Comparison of ENCODE assay signal across 12 mouse cellular contexts in genomic region chr16:42152640-42153039, GRCm38 (mm10).
DNase-seq lines count a peak whose midpoint lies in the region; ATAC-seq lines count a peak whose summit lies in the region.
"Had no signal": no experiment of that assay in that cellular context is flagged by ENCODE, and none has a peak within 500 bp of the region (broad histone marks: within the 10 kb centered on the region; RNA-seq: fewer than 3 reads in every experiment).

No protein-coding gene starts in this region.

- intact Hi-C loops in gastrocnemius, postnatal 14 days (cut with DNase I; ENCODE audit: low total_unique reads): no loop called here

- H3K9ac ChIP-seq in limb, embryonic 13.5 days: no peak overlapping the region
- H3K9ac ChIP-seq in liver, embryonic 12.5 days: no peak overlapping the region
- H3K9ac ChIP-seq: midbrain, embryonic 15.5 days had no signal

- peak overlapping the region; percentile 17 for H3K4me2 ChIP-seq in limb, embryonic 13.5 days (replicated peaks)
- H3K4me2 ChIP-seq in liver, embryonic 12.5 days: no peak overlapping the region
- H3K4me2 ChIP-seq: midbrain, embryonic 15.5 days had no signal

- no peaks in the 10 kb centered on the region for H3K9me3 ChIP-seq in limb, embryonic 13.5 days
- no peaks in the 10 kb centered on the region for H3K9me3 ChIP-seq in limb, embryonic 10.5 days (replicated peaks)
- H3K9me3 ChIP-seq in liver, embryonic 12.5 days (replicated peaks): no peaks in the 10 kb centered on the region
- H3K9me3 ChIP-seq: midbrain, embryonic 15.5 days had no signal

- WGBS in limb, embryonic 13.5 days: 44% methylated on average over 8 of the region's 8 CpGs
- WGBS in limb, embryonic 10.5 days: 57% methylated on average over 8 of the region's 8 CpGs
- WGBS in liver, embryonic 12.5 days (ENCODE audit: insufficient replicate concordance): 53% methylated on average over 8 of the region's 8 CpGs

- peak overlapping the region; percentile 16; the same call in 1 of the 2 replicates for H3K27ac ChIP-seq in limb, embryonic 13.5 days
- no peak overlapping the region for H3K27ac ChIP-seq in limb, embryonic 10.5 days
- no peak overlapping the region for H3K27ac ChIP-seq in liver, embryonic 12.5 days
- H3K27ac ChIP-seq: midbrain, embryonic 15.5 days had no signal

- ATAC-seq in limb, embryonic 13.5 days (ENCODE audit: low FRiP score, low read depth): peak; percentile 75
- ATAC-seq in liver, embryonic 12.5 days: no peak
- ATAC-seq: midbrain, embryonic 15.5 days had no signal

- peak; percentile 23 for DNase-seq in gastrocnemius, postnatal 14 days
- no peak for DNase-seq in gastrocnemius, adult 8-10 months (ENCODE audit: low spot score in 2 of 2)
- DNase-seq in limb, embryonic 10.5 days (ENCODE audit: low spot score): no peak
- peak; percentile 16 for DNase-seq in embryo, embryonic 11.5 days (ENCODE audit: low read depth, low spot score)
- DNase-seq in mesoderm, embryonic 11.5 days (ENCODE audit: low read depth, low spot score): peak; percentile 62
- DNase-seq in frontal cortex, adult 2 months (ENCODE audit: extremely low spot score in 1 of 2, low spot score in 1 of 2): no peak
- DNase-seq: B cell, adult 2 months; left cerebral cortex, postnatal 4 days; right cerebral cortex, adult 18-20 months had no signal

- H3K27me3 ChIP-seq in limb, embryonic 13.5 days: 0 out of 2 replicates have a peak, but pooled peaks cover 2% of the 10 kb centered on the region
- H3K27me3 ChIP-seq in limb, embryonic 10.5 days (ENCODE audit: low read depth, poor library complexity, severe bottlenecking): no peaks in the 10 kb centered on the region
- H3K27me3 ChIP-seq in liver, embryonic 12.5 days (replicated peaks): no peaks in the 10 kb centered on the region
- H3K27me3 ChIP-seq: midbrain, embryonic 15.5 days had no signal

- peaks cover 6% of the 10 kb centered on the region for H3K4me1 ChIP-seq in limb, embryonic 13.5 days
- peaks cover 8% of the 10 kb centered on the region; the same call in 1 of the 2 replicates for H3K4me1 ChIP-seq in limb, embryonic 10.5 days
- H3K4me1 ChIP-seq in liver, embryonic 12.5 days: no peaks in the 10 kb centered on the region

- no peak overlapping the region for H3K4me3 ChIP-seq in limb, embryonic 13.5 days
- H3K4me3 ChIP-seq in limb, embryonic 10.5 days: no peak overlapping the region
- H3K4me3 ChIP-seq in liver, embryonic 12.5 days: no peak overlapping the region
- H3K4me3 ChIP-seq: midbrain, embryonic 15.5 days had no signal

- H3K36me3 ChIP-seq in limb, embryonic 13.5 days: no peaks in the 10 kb centered on the region
- no peaks in the 10 kb centered on the region for H3K36me3 ChIP-seq in limb, embryonic 10.5 days
- no peaks in the 10 kb centered on the region for H3K36me3 ChIP-seq in liver, embryonic 12.5 days
- H3K36me3 ChIP-seq: midbrain, embryonic 15.5 days had no signal

Comparison
In these comparisons a context has a peak if more than half of its experiments do, and no peak if none do; other contexts are left out.
1. DNase-seq: peak in gastrocnemius, postnatal 14 days (single experiment), embryo, embryonic 11.5 days (single experiment) and mesoderm, embryonic 11.5 days (single experiment); none in gastrocnemius, adult 8-10 months (0 of 2), limb, embryonic 10.5 days (single experiment) and frontal cortex, adult 2 months (0 of 2).